Mouse (Mus musculus) liver, adult 2 months (tissue): ENCODE results near the gene Fez1. TPM values are rescaled to one million over a fixed set of nuclear protein-coding genes. Genes with fewer than 3 reads are reported as not detected.

Experiments used
- DNase-seq: peaks from one replicate; pipeline ENCODE4 v3.0.0-alpha.2; 2011; ENCODE audit warnings: low read depth, low spot score; ENCODE audit errors: extremely low read depth
- H3K27ac ChIP-seq: fragments of 200-500 bp; replicated peaks from 2 replicates; pipeline ENCODE4 v1.5.1; 2012; ENCODE audit warnings: low read depth, mild to moderate bottlenecking, control low read depth, inconsistent platforms, low read length; ENCODE audit not compliant: insufficient read depth
- H3K27me3 ChIP-seq: fragments of 200-500 bp; 2 replicates; pipeline ENCODE4 v1.6.1; 2012; ENCODE audit warnings: mild to moderate bottlenecking, moderate library complexity, low read length, inconsistent platforms; ENCODE audit not compliant: control insufficient read depth, insufficient read depth
- H3K36me3 ChIP-seq: fragments of 200-500 bp; 2 replicates; pipeline ENCODE4 v1.6.1; 2012; ENCODE audit warnings: low read length, inconsistent platforms; ENCODE audit not compliant: control insufficient read depth, insufficient read depth
- H3K4me1 ChIP-seq: fragments of 200-500 bp; 2 replicates; pipeline ENCODE4 v1.6.1; 2011; ENCODE audit warnings: low read length; ENCODE audit not compliant: control insufficient read depth, insufficient read depth
- H3K4me3 ChIP-seq: fragments of 200-500 bp; 2 replicates; pipeline ENCODE4 v1.5.1; 2011; ENCODE audit warnings: low read depth, mild to moderate bottlenecking, control low read depth, low read length, moderate library complexity; ENCODE audit not compliant: insufficient read depth
- H3K79me2 ChIP-seq: fragments of 200-500 bp; 2 replicates; pipeline ENCODE4 v1.6.1; 2012; ENCODE audit warnings: inconsistent platforms, mild to moderate bottlenecking, low read length, moderate library complexity; ENCODE audit not compliant: control insufficient read depth, insufficient read depth
- H3K9ac ChIP-seq: fragments of 200-500 bp; 2 replicates; pipeline ENCODE4 v1.6.1; 2012; ENCODE audit warnings: low read depth, mild to moderate bottlenecking, control low read depth, inconsistent platforms, low read length
- CTCF ChIP-seq: fragments of 200-500 bp; IDR thresholded peaks from 2 replicates; pipeline ENCODE4 v1.5.1; 2011; ENCODE audit warnings: low read depth, low read length, control low read depth
- POLR2A ChIP-seq: fragments of 200-500 bp; IDR thresholded peaks from 2 replicates; pipeline ENCODE4 v1.6.1; 2011; ENCODE audit warnings: low read length, control low read depth; ENCODE audit not compliant: insufficient read depth; ENCODE audit errors: extremely low read depth
- WGBS: fragments of 180-500 bp; shearing (Covaris S2); methylation state at CpG from one replicate; pipeline ENCODE4 v1.1.7; 2018; 5-methylcytosine and 5-hydroxymethylcytosine counted together
- polyA plus RNA-seq: library from polyadenylated mRNA; depleted of rRNA; stranded (reverse); fragments of >200 nt; gene quantifications from 2 replicates; pipeline ENCODE4 v1.2.3, GENCODE M21; 2012
- total RNA-seq: library from RNA; depleted of rRNA; stranded (reverse); fragments of >200 nt; gene quantifications from 2 replicates; pipeline ENCODE4 v1.2.3, GENCODE M21; 2014

Fez1 gene
- total and polyA plus RNA-seq, 2 experiments: 0.65 TPM; not detected in 1

DNA sequence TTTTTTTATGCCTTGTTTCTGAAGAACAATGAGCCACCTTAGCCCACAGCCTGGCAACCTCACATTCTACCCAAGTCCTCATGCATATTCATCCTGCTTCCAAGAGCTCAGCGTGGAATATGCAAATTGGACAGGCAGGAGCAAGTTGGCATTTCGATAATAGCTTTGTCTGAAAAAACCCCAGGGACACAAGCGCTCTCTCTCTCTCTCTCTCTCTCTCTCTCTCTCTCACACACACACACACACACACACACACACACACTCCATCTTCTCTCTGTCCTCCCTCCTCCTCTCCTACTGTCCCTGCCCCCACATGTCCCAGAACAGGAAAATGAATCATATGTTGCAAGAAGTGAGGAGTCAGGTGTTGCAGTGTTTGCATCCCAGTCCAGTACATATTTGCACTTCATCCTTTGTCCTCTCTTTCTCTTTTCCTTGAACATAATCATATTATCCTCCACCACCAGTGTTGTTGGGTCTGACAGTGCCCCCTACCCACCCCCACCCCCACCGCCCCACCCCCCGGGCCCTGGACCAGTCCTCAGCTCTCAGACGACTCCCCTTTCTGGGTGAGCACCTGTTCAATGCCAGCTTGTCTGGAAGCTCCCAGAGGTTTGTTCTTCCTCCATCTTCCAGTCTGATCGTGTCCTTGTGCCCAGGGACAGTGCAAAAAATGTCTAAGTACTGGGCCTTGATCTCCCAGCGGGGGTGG is 60.5 kb downstream of the Fez1 start:
- Histone ChIP-seq H3K9ac (no peak overlapping the region), H3K27ac (no peak overlapping the region), H3K79me2 (no peaks in the 10 kb centered on the region), H3K27me3 (no peaks in the 10 kb centered on the region), H3K4me3 (no peak overlapping the region), H3K36me3 (no peaks in the 10 kb centered on the region), H3K4me1 (no peaks in the 10 kb centered on the region)
- TF ChIP-seq CTCF (no peak), POLR2A (no peak)
- DNase-seq: no peak
- WGBS: 55% methylated on average over 8 of the region's 8 CpGs

DNA sequence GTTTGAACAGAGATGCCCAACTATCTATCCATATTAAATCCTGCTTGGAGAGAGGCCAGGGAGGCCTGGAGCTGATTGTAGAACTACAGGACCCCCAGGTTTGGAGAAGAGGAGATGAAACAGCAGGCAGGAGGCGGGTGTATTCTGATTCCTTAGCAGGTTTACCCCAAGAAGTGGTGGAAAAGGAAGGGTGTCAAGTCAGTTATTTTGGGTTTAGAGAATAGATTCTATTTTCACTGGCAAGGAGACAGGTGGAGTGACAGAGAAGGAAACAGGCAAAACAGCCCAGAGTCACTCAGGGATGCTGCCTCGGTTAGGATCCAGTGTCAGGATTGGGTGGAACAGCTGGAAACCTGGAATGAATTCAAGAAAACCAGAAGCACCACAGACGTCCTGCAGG is 61.9 kb downstream of the Fez1 start:
- Histone ChIP-seq H3K79me2 (no peaks in the 10 kb centered on the region), H3K27me3 (no peaks in the 10 kb centered on the region), H3K27ac (no peak overlapping the region), H3K36me3 (no peaks in the 10 kb centered on the region), H3K9ac (no peak overlapping the region), H3K4me3 (no peak overlapping the region), H3K4me1 (no peaks in the 10 kb centered on the region)
- TF ChIP-seq POLR2A (no peak), CTCF (no peak)
- 59% methylated on average over 3 of the region's 3 CpGs for WGBS
- no peak for DNase-seq

DNA sequence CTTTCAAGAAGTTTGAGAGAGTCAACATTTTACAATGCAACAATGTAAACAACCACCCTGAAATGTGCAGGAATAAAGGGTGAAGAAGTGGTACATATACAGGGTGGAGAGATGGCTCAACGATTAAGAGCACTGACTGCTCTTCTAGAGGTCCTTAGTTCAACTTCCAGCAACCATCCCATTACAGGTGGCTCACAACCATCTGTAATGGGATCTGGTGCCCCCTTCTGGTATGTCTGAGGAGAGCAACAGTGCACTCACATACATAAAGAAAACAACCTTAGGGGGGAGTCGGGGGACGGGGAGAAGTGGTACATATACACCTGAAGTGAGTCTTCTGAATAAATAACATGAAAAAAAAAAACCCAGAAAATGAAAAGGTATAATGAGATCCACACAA is 63.6 kb downstream of the Fez1 start:
- peak; percentile 40 for TF ChIP-seq CTCF
- no peak for TF ChIP-seq POLR2A
- no peaks in the 10 kb centered on the region for H3K4me1 ChIP-seq
- no peak overlapping the region for H3K27ac ChIP-seq
- peak; percentile 21 for DNase-seq
- H3K36me3 ChIP-seq: no peaks in the 10 kb centered on the region
- no peaks in the 10 kb centered on the region for H3K79me2 ChIP-seq
- WGBS: 49% methylated on average over 3 of the region's 3 CpGs
- no peaks in the 10 kb centered on the region for H3K27me3 ChIP-seq
- H3K4me3 ChIP-seq: no peak overlapping the region
- H3K9ac ChIP-seq: no peak overlapping the region

DNA sequence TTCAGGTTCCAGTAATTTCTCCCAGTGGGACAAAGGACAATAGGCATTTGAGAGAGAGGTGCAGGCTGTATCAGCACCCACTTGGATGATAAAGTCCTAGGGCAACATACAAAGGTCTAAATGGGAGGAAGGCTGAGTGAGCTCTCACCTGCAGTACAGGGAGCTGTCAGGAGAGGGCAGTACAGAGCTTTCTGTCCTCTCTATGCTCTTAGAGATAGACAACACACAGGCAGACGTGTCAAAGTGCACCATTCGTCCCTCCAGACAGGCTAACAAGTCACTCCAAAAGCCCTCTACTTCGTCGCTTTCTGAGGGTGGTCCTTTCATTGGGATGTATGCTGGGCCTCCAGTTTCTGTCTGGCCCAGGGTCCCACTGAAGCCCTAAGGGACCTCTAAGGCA is 68.9 kb downstream of the Fez1 start:
- H3K4me3 ChIP-seq: no peak overlapping the region
- H3K27ac ChIP-seq: no peak overlapping the region
- WGBS: 35% methylated on average over 4 of the region's 4 CpGs
- no peak for TF ChIP-seq POLR2A
- TF ChIP-seq CTCF: peak; percentile 53; the same call in 1 of the 2 replicates
- no peaks in the 10 kb centered on the region for H3K36me3 ChIP-seq
- H3K4me1 ChIP-seq: no peaks in the 10 kb centered on the region
- no peaks in the 10 kb centered on the region for H3K79me2 ChIP-seq
- H3K9ac ChIP-seq: no peak overlapping the region
- no peaks in the 10 kb centered on the region for H3K27me3 ChIP-seq
- peak; percentile 20 for DNase-seq

DNA sequence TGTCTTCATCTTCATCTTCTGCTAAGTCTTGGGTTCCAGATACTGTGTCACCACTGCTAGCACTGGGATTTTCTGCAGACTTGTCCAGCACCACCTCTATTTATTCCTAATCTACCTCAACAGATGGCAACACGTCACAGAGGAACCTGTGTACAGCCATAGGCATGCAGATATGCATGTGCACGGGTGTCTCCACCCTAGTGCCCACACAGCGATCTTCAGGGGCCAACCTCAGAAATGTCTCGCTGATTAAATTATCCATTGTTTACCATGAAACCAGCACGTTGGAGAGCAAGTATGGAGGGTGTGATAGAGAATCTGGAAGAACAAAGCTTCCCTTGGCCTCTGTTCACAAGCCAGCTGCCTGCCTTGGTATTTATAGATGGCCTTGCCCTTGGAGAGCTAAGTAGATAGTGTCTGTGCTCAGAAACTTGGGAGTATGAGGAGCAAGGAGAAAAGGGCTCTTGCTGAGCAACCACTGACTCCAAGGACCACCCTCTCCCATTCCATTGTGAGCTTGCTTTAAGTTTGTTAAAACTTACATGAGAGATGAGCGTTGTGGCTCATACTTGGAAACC is 71.8 kb downstream of the Fez1 start:
- Histone ChIP-seq H3K9ac (no peak overlapping the region), H3K4me3 (no peak overlapping the region), H3K27me3 (no peaks in the 10 kb centered on the region), H3K36me3 (no peaks in the 10 kb centered on the region), H3K4me1 (no peaks in the 10 kb centered on the region), H3K79me2 (no peaks in the 10 kb centered on the region), H3K27ac (no peak overlapping the region)
- 76% methylated on average over 6 of the region's 6 CpGs for WGBS
- no peak for DNase-seq
- TF ChIP-seq CTCF (no peak), POLR2A (no peak)

DNA sequence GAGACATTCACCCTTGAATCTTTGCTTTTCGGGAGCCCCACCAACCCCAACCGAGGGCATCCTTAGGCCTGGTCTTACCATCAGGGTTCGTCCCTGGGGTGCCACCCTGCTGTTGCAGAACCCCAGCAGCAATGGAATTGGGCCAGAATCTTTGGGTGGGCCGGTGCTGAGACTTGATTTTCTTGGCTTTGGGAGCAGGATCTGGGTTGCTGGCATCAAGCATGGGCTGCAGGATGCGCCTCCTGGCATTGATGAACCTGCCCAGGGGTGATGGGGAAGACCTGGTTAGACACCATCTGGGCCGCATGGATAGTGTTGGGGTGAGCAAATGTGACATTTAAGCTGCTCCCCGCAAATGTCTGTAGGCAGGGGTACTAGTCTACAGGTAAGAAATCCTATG is 72.6 kb downstream of the Fez1 start:
- WGBS: 82% methylated on average over 7 of the region's 7 CpGs
- DNase-seq: no peak
- no peaks in the 10 kb centered on the region for H3K4me1 ChIP-seq
- H3K27ac ChIP-seq: no peak overlapping the region
- TF ChIP-seq POLR2A (no peak), CTCF (no peak)
- no peak overlapping the region for H3K4me3 ChIP-seq
- no peak overlapping the region for H3K9ac ChIP-seq
- no peaks in the 10 kb centered on the region for H3K79me2 ChIP-seq
- no peaks in the 10 kb centered on the region for H3K36me3 ChIP-seq
- H3K27me3 ChIP-seq: no peaks in the 10 kb centered on the region
